Mouse (Mus musculus): ENCODE results near the gene Ttyh3.

DNA sequence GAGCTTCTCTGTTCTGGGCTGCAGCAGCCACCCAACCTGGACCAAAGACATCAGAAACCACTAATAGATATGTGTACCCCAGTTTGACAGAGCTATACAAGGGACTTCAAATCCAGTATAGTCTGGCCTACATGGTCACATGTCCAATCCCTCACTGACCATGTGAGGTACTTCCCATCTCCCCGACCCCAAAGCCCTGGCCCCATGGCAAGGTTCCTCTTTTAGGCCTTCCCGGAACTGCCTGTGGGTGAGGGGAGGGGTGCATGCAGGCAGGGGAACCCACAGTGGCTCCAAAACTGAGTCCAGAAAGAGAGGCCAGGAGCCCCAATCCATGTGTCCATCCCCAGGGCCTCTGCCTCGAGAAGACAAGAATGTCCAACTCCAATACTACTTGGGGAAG is 6.8 kb downstream of the Ttyh3 start:
- TF ChIP-seq POLR2A (IDR thresholded peaks at IDR 0.05; ENCODE audit: control insufficient read depth, extremely low read depth, insufficient read depth, low read length, poor library complexity) (no peak), CTCF (IDR thresholded peaks at IDR 0.05; ENCODE audit: borderline replicate concordance, control insufficient read depth, extremely low read depth, insufficient read depth, low read length, poor library complexity) (no peak)

Measured in thymus, adult 2 months (tissue).